Mouse (Mus musculus): ENCODE data around the gene Rerg. TPM values are rescaled to one million over a fixed set of nuclear protein-coding genes. Genes with fewer than 3 reads are reported as not detected.

The Rerg gene
- polyA plus RNA-seq, 1 experiment from 2014 or later, result 23.9 TPM

GRCm38 (mm10) chr6:137161491-137162088 is 8.7 kb downstream of the Rerg start:
- WGBS, result 47% methylated on average over 11 of the region's 11 CpGs
- Histone ChIP-seq H3K9me3 (ENCODE audit: control insufficient read depth, low read length) (no peaks in the 10 kb centered on the region), H3K27ac (replicated peaks) (no peak overlapping the region), H3K9ac (ENCODE audit: low read length) (no peak overlapping the region), H3K4me3 (ENCODE audit: low read depth, low read length) (no peak overlapping the region), H3K36me3 (ENCODE audit: control insufficient read depth, insufficient read depth, low read length) (no peaks in the 10 kb centered on the region; the same call in 1 of the 2 replicates), H3K27me3 (ENCODE audit: control insufficient read depth, insufficient read depth, low read length) (no peaks in the 10 kb centered on the region), H3K4me2 (replicated peaks; ENCODE audit: low read depth) (no peak overlapping the region), H3K4me1 (replicated peaks; ENCODE audit: control insufficient read depth, insufficient read depth) (peaks cover 3% of the 10 kb centered on the region; the same call in 1 of the 2 replicates)
- peak; percentile 79 for ATAC-seq (ENCODE audit: low FRiP score, low TSS enrichment)
- DNase-seq (ENCODE audit: low spot score), result peak; percentile 52
- TF ChIP-seq CTCF (IDR thresholded peaks at IDR 0.05; ENCODE audit: low read depth) (no peak), EP300 (optimal IDR thresholded peaks at IDR 0.05) (no peak)

DNA sequence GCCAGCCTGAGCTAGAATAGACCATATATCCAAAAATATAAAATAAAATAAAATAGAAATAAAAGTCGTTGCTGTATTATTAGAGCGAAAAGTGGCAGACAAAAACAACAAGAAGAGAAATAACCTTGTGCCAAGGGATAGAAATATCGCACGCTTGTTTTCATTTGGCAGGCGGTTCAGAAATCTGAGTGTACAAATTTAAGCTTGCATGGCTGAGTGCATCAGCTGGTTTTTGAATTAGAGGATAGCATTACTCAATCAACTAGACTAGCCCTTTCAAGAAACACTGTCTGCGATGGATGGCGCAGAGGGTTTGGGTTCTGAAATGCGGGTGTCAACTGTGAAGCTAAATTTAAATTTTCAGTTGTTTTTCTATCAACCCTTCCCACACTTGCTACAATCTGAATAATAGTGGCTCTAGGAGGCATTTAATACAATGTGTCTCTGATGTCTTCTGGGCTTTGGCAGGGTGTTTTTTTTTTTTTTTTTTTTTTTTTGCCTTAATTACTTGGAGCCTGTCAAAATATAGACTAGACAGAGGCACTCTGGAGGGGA is 10.8 kb downstream of the Rerg start:
- H3K4me3 ChIP-seq (ENCODE audit: low read depth, low read length), result no peak overlapping the region
- H3K4me1 ChIP-seq (replicated peaks; ENCODE audit: control insufficient read depth, insufficient read depth), result peaks cover 3% of the 10 kb centered on the region; the same call in 1 of the 2 replicates
- ATAC-seq (ENCODE audit: low FRiP score, low TSS enrichment) (no peak), DNase-seq (ENCODE audit: low spot score) (no peak)
- H3K36me3 ChIP-seq (ENCODE audit: control insufficient read depth, insufficient read depth, low read length), result no peaks in the 10 kb centered on the region; the same call in 1 of the 2 replicates
- no peak overlapping the region for H3K9ac ChIP-seq (ENCODE audit: low read length)
- H3K27me3 ChIP-seq (ENCODE audit: control insufficient read depth, insufficient read depth, low read length), result no peaks in the 10 kb centered on the region
- H3K9me3 ChIP-seq (ENCODE audit: control insufficient read depth, low read length), result no peaks in the 10 kb centered on the region
- H3K27ac ChIP-seq (replicated peaks), result no peak overlapping the region
- 83% methylated on average over 8 of the region's 8 CpGs for WGBS
- TF ChIP-seq EP300 (optimal IDR thresholded peaks at IDR 0.05), result no peak
- no peak for TF ChIP-seq CTCF (IDR thresholded peaks at IDR 0.05; ENCODE audit: low read depth)
- no peak overlapping the region for H3K4me2 ChIP-seq (replicated peaks; ENCODE audit: low read depth)

GRCm38 (mm10) chr6:137156437-137157219 is 13.7 kb downstream of the Rerg start:
- WGBS, result 69% methylated on average over 11 of the region's 11 CpGs
- no peaks in the 10 kb centered on the region for H3K9me3 ChIP-seq (ENCODE audit: control insufficient read depth, low read length)

GRCm38 (mm10) chr6:137155196-137156137 is 14.8 kb downstream of the Rerg start:
- no peaks in the 10 kb centered on the region for H3K36me3 ChIP-seq (ENCODE audit: control insufficient read depth, insufficient read depth, low read length)
- no peak for TF ChIP-seq EP300 (optimal IDR thresholded peaks at IDR 0.05)
- no peaks in the 10 kb centered on the region for H3K27me3 ChIP-seq (ENCODE audit: control insufficient read depth, insufficient read depth, low read length)
- H3K4me1 ChIP-seq (replicated peaks; ENCODE audit: control insufficient read depth, insufficient read depth), result no peaks in the 10 kb centered on the region
- H3K4me2 ChIP-seq (replicated peaks; ENCODE audit: low read depth), result no peak overlapping the region
- H3K4me3 ChIP-seq (ENCODE audit: low read depth, low read length), result no peak overlapping the region
- ATAC-seq (ENCODE audit: low FRiP score, low TSS enrichment) (no peak), DNase-seq (ENCODE audit: low spot score) (no peak)
- no peak overlapping the region for H3K9ac ChIP-seq (ENCODE audit: low read length)
- no peaks in the 10 kb centered on the region for H3K9me3 ChIP-seq (ENCODE audit: control insufficient read depth, low read length)
- WGBS, result 59% methylated on average over 26 of the region's 26 CpGs
- no peak overlapping the region for H3K27ac ChIP-seq (replicated peaks)

More at GRCm38 (mm10) chr6:137156437-137157219, 13.7 kb downstream of the Rerg start:
- H3K9ac ChIP-seq (ENCODE audit: low read length), result no peak overlapping the region
- no peak overlapping the region for H3K4me3 ChIP-seq (ENCODE audit: low read depth, low read length)
- DNase-seq (ENCODE audit: low spot score) (no peak), ATAC-seq (ENCODE audit: low FRiP score, low TSS enrichment) (no peak)
- H3K27ac ChIP-seq (replicated peaks), result no peak overlapping the region
- no peak overlapping the region for H3K4me2 ChIP-seq (replicated peaks; ENCODE audit: low read depth)
- H3K27me3 ChIP-seq (ENCODE audit: control insufficient read depth, insufficient read depth, low read length), result no peaks in the 10 kb centered on the region
- H3K4me1 ChIP-seq (replicated peaks; ENCODE audit: control insufficient read depth, insufficient read depth), result 0 out of 2 replicates have a peak, but pooled peaks cover 3% of the 10 kb centered on the region
- TF ChIP-seq EP300 (optimal IDR thresholded peaks at IDR 0.05) (no peak), CTCF (IDR thresholded peaks at IDR 0.05; ENCODE audit: low read depth) (no peak)
- no peaks in the 10 kb centered on the region for H3K36me3 ChIP-seq (ENCODE audit: control insufficient read depth, insufficient read depth, low read length)

DNA sequence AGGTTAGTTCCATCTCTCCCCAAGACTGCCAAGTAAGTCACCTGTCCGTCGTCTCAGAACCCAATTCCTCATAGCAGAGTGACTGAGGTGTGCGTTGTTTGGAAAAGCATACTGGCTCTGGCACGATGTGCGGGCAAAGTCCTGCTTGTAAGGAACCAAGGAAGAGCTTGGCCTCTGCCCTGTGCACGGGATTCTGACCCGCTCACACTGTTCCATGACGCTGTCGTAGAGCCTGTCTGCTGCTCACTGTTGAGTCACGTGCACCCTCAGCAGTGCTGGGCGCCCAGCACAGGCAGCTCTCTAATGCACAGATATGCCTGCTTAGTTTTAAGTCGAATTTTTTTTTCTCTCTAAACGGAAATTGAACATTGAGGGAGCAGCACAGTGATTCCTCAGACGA is 17.3 kb downstream of the Rerg start:
- Histone ChIP-seq H3K4me1 (replicated peaks; ENCODE audit: control insufficient read depth, insufficient read depth) (no peaks in the 10 kb centered on the region), H3K36me3 (ENCODE audit: control insufficient read depth, insufficient read depth, low read length) (no peaks in the 10 kb centered on the region), H3K9ac (ENCODE audit: low read length) (no peak overlapping the region), H3K4me2 (replicated peaks; ENCODE audit: low read depth) (no peak overlapping the region), H3K4me3 (ENCODE audit: low read depth, low read length) (no peak overlapping the region), H3K27ac (replicated peaks) (0 out of 2 replicates have a peak overlapping the region, but pooled peaks have one; percentile 18), H3K27me3 (ENCODE audit: control insufficient read depth, insufficient read depth, low read length) (no peaks in the 10 kb centered on the region), H3K9me3 (ENCODE audit: control insufficient read depth, low read length) (no peaks in the 10 kb centered on the region)
- TF ChIP-seq CTCF (IDR thresholded peaks at IDR 0.05; ENCODE audit: low read depth) (no peak), EP300 (optimal IDR thresholded peaks at IDR 0.05) (no peak)
- ATAC-seq (ENCODE audit: low FRiP score, low TSS enrichment) (no peak), DNase-seq (ENCODE audit: low spot score) (no peak)
- 67% methylated on average over 14 of the region's 14 CpGs for WGBS

Measured in stomach, postnatal 0 days (tissue).